Mouse (Mus musculus) frontal cortex, postnatal 10 days (tissue): ENCODE measurements at regions not wholly inside any gene's neighbourhood (a gene's known extent, or its start where the extent isn't known, plus 50 kb on each side); places are given as distances from the start of the nearest gene placed in this dataset.
"Not testable (repeated sequence)": the region's sequence is repeated elsewhere in the genome, so short reads cannot be mapped to it uniquely, and the experiment has no call there.

ENCODE experiments used
- DNase-seq, 2 experiments: peaks; one replicate each; pipeline ENCODE4 v3.0.0; 2022; ENCODE audit warnings: low spot score in 2 of 2, mixed read lengths in 1 of 2

- peak; percentile 25 to 49 for DNase-seq
Observed at GRCm38 (mm10) chr4:22131751-22132736, 200.9 kb downstream of the Faxc start.

DNA sequence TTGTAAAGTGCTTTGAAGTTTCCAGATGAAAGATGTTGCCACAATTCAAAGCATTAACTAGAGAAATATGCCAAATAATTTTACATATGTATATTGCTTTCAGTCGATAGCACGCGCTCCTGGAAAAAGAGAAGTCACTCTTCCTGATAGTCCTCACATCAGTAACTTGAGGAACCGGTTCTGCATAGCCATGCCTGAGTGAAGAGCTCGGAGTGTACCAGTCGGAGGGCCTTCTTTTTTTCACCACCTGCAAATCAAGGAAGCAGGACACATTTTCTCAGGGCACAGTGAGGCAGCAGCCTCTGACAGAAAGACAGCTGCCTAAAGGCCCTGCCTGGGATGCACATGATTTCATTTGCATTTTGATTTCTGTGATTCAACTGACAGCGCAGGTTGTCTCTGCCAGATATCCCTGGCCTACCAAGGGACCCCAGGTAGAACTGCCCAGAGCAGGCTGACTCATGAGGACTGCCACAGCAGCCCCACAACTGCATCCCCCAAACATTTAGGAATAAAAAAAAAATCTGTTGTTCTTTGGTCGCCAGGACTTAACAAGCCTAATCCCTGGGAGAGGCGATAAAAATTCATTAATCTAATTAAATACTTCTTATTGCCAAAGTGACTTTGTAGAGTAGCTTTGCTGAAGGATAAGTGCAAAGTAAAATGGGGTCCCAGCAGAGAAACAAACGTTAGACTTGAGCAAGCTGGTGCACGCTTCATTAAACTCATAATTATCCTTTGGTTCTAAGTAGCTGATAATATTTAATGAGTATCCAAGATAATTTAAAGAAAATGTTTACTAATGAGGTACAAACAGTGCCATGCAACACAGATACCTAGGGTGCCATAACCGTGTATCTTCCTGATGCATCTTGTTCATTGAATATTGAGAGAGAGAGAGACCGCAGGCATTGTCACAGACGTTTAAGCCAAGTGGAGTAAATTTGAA is 202.7 kb downstream of the Faxc start:
- no peak for DNase-seq

- no peak for DNase-seq
Observed at GRCm38 (mm10) chr4:22140122-22140521, 209.0 kb downstream of the Faxc start.

DNA sequence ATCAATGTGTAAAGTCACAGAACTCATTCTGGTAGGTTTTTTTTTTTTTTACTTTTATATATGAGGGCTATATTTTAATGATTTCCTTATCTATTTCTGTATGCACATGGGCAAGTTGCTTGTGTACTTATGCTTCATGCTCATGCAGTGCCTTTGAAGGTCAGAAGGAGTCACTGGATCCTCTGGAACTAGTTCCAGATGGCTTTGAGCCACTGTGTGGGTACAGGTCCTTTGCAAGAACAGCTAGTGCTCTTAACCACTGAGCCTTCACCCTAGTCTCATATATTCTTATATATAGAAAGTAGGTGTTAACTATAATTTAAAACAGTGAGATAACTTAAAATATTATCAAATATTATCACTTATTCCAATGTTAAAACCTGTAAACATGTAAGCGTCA is 212.4 kb downstream of the Faxc start:
- DNase-seq: no peak

DNA sequence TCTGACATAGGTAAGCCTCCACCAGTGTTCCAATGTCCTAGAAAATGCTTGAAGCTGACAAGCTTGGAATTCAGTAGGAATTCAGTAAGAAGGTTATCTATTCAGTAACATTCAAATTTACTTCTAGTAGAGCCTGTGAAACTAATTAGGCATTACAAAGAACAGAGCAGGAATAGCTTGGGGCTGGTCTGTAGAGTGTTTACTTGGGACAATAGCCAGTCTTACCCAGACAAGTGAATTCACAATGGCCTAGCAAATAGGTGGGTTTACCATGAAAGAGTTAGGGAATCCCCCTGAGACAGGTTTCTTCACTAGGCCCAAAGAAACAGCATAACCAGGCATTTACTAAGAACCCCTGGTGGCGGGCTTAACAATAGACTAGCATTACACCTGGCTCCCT is 212.5 kb upstream of the Fbxl4 start:
- DNase-seq: not testable (repeated sequence)

DNA sequence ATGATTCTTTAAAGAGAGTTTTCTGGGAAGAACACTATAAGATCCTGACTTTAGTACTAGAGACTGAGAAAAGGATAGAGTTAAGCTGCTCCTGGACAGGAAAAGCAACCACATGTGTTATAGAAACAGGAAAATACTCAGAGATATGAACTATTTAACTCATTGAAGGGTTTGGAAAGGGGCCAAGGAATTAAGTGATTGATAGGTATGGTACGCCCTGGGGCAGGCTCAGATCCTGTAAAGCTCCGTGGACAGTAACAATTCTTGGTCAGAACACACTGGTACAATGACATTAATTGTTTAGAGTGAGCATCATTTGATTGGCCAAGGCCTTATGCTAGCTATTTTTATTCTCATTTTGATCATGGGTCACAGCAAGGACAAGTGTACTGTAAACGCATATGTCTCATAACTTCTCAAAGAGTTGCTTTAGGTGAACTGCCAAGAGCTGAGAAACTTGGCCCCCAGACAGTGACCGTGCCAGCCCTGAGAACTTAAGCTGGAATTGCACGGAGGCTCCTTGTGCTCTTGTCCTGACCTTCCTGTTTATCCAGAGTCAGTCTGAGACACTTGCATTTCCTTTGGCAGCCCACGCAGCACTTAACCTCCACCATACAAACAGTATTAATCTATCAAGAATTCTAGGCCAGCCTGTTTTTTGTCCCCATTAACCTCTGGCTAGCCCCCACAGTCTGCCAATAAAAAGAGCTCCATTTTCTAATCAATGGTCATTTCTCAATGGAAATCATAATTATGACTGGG is 210.5 kb upstream of the Fbxl4 start:
- no peak for DNase-seq

- DNase-seq: no peak
Observed at GRCm38 (mm10) chr4:22151899-22152493, 205.3 kb upstream of the Fbxl4 start.

DNA sequence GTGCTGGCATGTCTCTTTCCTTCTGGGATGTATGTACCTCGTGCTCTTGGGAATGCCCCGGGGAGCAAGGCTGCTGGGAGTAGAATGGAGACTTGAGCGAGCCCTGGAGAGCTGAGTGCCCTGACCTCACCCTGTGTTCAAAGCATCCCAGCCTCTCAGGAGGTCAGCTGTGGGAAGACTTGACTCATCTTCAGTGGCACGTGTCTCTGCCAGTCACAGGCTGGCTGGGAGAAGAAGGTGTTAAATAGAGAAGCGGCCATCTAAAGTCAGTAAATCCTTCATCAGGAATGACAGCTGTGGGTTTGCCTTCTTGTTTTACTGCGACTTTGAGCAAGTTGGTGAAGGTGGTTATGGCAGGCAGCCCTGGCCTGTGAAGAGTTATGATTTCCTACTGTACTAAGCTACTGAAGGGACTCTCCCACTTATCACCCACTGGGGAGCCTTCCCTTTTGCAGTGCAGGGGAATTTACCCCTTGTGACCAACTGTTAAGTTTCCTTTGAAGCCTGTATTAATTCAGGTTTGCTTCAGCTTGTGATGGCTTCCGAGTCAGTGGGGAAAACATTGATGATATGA is 204.3 kb upstream of the Fbxl4 start:
- DNase-seq: no peak

DNA sequence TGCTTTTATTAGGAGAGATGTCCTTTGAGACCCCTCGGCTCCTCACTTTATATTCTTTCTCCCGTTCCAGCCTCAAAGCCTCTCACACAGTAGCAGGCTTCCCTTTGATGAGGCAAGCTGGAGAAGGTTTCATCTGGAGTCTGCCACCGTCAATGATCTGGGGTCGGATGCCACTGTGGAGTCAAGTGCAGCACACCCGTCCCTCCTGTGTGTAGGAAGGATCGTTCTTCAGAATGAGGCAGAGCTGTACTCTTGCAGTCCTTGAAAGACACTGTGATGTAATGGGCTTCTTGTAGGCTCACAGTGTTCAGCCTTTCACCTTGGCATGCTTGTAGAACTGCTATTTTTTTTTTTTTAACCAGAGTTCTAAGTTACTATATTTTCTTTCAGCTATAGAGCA is 203.7 kb upstream of the Fbxl4 start:
- DNase-seq: no peak

DNA sequence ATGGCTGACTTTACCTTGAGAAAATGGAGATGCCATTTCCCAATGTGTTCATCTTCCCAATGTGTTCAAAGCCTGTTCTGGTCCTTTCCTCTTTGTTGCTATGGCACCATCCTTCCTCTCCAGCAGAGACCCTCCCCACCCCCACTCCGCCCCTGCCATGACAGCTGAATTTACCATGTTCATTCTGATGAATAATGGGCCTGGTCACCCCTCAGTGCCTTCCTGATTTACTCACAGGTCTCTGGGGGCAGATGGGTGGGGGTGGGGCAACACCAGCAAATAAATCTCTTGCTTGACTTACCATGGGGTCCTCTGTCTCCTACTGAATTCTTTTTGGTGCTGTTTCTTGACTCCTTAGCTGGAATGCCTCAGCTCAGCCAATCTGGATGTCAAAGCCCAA is 170.9 kb upstream of the Fbxl4 start:
- DNase-seq: no peak

GRCm38 (mm10) chr4:22188141-22189006 is 169.0 kb upstream of the Fbxl4 start:
- peak; percentile 4 to 5 for DNase-seq

- DNase-seq: no peak
Observed at GRCm38 (mm10) chr4:22196501-22196900, 160.8 kb upstream of the Fbxl4 start.

DNA sequence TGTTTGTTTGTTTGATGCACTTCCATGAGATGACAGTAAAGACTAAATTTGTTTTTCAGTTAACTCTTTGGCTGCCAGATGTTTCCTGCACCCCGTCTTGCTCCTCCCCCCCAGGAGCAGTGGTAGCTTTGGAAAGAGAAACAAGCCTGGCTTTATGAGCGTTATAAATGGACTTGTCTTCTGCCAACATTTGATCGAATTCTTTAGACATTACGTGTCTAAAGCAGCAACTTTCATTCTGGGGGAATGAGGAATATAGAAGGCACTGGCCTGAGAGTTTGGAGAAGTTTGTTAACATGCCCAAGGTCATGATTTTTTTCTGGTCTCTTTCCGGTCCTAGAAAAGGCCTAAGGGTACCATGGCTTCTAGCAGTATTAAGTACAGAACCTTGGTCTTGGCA is 148.8 kb upstream of the Fbxl4 start:
- no peak for DNase-seq

DNA sequence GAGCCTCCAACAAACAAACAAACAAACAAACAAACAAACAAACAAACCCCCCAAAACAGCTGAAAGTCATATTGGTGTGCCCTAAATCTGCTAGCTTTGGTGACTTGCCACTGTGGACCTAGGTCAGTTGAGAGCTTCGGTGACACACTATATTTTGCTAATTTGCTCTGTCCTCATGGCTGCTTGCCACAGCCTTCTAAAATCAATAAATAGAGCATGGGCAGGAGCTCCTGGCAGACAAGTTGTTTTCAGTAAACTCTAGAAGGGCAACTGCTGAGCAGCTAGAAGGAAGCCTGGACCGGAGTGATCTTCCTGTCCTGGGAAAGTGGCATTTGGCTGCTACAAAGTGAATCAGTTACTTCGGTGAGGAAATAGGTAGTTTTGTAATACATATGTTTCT is 119.7 kb upstream of the Fbxl4 start:
- DNase-seq: no peak

- DNase-seq: not testable (repeated sequence)
Observed at GRCm38 (mm10) chr4:22250276-22250675, 107.1 kb upstream of the Fbxl4 start.

GRCm38 (mm10) chr4:22263903-22264302 is 93.4 kb upstream of the Fbxl4 start:
- no peak for DNase-seq

GRCm38 (mm10) chr4:22269064-22269463 is 88.3 kb upstream of the Fbxl4 start:
- no peak for DNase-seq

GRCm38 (mm10) chr4:22274178-22274577 is 83.2 kb upstream of the Fbxl4 start:
- peak in 1 of 2 experiments; percentile 6 for DNase-seq

- DNase-seq: no peak
Observed at GRCm38 (mm10) chr4:22282536-22283323, 74.6 kb upstream of the Fbxl4 start.
